Mouse (Mus musculus) layer of hippocampus, adult 2 months (tissue): ENCODE data around the gene Fkbpl. TPM values are rescaled to one million over a fixed set of nuclear protein-coding genes. Genes with fewer than 3 reads are reported as not detected.

ENCODE experiments used
- DNase-seq, 2 experiments: peaks; one replicate each; pipeline ENCODE4 v3.0.0; 2022; ENCODE audit warnings: low spot score in 2 of 2
- H3K27ac ChIP-seq: fragments of 200-600 bp; 2 replicates; pipeline ENCODE4 v1.8.1; 2022
- H3K4me3 ChIP-seq: fragments of 200-600 bp; 2 replicates; pipeline ENCODE4 v1.8.1; 2022; ENCODE audit warnings: mild to moderate bottlenecking
- CTCF ChIP-seq: fragments of 200-600 bp; conservative IDR thresholded peaks from 2 replicates; pipeline ENCODE4 v1.8.1; 2022; ENCODE audit warnings: antibody characterized with exemption, mild to moderate bottlenecking, moderate library complexity
- total RNA-seq, 2 experiments: library from RNA; stranded (reverse); gene quantifications; 2 replicates each; pipeline ENCODE4 v1.2.3; 2021

Gene Fkbpl
- total RNA-seq, 2 experiments from 2014 or later, result 16.2 to 18.8 TPM

DNA sequence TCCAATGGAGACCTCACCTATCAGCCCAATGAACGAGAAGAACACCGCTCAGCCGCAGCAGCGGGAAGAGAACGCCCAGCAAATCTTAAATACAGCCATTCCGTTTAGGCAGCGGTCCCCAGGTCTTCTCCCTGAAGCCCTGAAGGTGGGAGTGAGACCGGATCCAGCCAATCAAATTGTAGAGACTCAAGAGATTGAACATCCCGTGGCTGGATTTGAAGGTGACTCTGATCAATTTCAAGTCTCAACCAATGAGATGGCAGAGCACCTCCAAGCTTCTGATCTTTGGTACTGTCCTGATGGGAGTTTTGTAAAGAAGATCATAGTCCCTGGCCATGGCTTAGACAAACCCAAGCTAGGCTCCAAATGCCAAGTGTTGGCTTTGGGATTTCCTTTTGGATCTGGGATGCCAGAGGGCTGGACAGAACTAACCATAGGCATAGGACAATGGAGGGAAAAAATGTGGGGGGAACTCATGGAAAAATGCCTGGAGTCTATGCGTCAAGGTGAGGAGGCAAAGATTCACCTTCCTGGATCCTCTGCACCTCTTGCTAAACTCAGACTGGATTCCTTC is 779 bp downstream of the Fkbpl start:
- peak overlapping the region; percentile 91 for H3K27ac ChIP-seq
- DNase-seq, result no peak
- H3K4me3 ChIP-seq, result peak overlapping the region; percentile 76
- no peak for TF ChIP-seq CTCF

DNA sequence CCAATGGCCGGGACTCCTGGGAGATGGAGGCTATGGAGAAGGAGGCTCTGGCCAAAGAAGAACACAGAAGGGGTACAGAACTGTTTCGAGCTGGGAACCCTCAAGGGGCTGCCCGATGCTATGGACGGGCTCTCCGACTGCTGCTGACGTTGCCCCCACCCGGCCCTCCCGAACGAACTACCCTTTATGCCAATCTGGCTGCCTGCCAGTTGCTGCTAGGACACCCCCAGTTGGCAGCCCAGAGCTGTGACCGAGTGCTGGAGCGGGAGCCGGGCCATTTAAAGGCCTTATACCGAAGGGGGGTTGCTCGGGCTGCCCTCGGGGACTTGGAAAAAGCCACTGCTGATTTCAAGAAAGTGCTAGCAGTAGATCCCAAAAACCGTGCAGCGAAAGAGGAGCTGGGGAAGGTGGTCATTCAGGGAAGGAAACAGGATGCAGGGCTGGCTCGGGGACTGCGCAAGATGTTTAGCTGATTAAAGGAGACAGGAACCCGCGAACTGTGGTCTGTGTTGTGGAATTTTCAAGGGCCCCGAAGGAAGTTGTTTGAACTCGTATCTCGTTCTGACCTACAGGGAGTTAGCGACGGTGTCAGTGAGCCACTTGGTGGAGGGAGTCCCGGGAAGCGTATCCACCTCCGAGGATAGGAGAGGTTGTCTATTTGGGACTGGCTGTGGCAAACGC is 1.4 kb downstream of the Fkbpl start:
- Histone ChIP-seq H3K4me3 (peak overlapping the region; percentile 76), H3K27ac (peak overlapping the region; percentile 9; the same call in 1 of the 2 replicates)
- no peak for DNase-seq
- TF ChIP-seq CTCF, result no peak

DNA sequence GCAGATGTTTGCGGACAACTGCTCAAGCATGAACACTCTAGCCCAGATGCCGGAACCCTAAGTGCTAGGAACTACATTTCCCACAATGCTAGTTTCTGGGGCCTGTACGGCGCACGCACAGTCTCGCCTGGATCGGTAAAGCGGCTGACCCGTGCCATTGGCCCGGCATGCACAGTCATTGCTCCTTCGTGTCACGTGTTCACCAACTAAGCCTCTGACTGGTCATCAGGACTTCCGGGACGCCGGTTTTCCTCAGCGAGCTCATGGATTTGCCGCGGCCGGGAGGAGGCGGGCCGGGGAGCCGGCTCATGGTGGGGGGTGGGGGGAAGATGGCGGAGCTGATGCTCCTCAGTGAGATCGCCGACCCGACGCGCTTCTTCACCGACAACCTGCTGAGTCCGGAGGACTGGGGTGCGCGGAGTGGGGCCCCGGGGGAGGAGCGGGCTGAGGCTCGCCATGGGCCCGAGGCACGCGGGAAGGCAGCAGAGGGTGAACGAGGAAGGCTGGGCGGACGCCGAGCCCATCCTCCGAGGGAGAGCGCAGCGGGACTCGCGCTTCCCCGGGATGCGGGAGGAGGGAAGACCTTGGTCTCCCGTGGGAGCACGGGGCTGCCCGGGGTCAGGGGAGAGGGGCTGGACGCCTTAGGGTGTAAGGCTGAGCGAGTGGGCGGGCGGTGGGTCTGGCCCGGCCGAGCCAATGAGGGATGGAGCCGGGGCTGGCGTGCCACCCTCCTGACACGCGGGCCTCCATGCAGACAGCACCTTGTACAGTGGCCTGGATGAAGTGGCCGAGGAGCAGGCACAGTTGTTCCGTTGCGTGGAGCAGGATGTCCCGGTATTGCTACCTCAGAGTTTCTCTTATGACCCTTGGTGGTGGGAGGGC is 2.6 kb downstream of the Fkbpl start, which contains the start of gene Atf6b:
Gene Atf6b, plus strand, starts transcription at position 241 of the 882 bp plus-strand sequence.
- peak within 1 kb of the TSS; percentile 99 for H3K4me3 ChIP-seq
- peak within 1 kb of the TSS; percentile 99 for H3K27ac ChIP-seq
- peak; percentile 92 to 98 for DNase-seq
- no peak for TF ChIP-seq CTCF

DNA sequence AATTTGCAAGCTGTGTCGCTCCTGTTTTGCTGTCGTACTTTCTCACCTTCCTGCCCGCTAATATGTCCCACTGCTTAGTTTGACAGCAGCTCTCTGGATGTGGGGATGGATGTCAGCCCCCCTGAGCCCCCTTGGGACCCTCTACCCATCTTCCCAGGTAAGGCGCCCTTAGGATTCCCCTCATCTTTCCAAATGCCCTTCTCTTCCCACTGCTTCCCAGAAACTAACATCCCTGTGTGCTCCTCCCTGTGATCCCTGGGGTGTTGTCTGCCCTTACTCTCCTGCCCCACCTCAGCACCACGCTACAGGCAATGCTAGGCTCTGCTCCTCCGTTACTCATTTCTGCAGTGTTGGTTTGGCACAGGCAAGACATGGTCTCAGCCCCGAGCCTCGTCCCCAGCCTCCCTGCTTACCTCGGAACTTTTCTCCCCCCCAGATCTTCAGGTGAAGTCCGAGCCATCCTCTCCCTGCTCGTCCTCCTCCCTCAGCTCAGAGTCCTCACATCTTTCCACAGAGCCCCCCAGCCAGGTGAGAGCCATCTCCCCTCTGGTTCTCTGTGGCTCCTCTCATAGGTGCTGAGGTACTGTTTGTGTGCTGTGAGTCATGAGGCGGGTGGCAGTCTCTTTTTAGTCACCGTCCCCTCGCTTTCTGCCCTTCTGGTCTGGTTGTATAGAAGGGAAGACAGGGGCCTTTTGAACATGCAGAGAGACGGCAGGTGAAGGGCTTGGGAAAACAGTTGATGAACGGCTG is 3.8 kb downstream of the Fkbpl start:
- peak overlapping the region; percentile 99 for H3K4me3 ChIP-seq
- peak overlapping the region; percentile 99 for H3K27ac ChIP-seq
- no peak for DNase-seq
- TF ChIP-seq CTCF, result no peak

DNA sequence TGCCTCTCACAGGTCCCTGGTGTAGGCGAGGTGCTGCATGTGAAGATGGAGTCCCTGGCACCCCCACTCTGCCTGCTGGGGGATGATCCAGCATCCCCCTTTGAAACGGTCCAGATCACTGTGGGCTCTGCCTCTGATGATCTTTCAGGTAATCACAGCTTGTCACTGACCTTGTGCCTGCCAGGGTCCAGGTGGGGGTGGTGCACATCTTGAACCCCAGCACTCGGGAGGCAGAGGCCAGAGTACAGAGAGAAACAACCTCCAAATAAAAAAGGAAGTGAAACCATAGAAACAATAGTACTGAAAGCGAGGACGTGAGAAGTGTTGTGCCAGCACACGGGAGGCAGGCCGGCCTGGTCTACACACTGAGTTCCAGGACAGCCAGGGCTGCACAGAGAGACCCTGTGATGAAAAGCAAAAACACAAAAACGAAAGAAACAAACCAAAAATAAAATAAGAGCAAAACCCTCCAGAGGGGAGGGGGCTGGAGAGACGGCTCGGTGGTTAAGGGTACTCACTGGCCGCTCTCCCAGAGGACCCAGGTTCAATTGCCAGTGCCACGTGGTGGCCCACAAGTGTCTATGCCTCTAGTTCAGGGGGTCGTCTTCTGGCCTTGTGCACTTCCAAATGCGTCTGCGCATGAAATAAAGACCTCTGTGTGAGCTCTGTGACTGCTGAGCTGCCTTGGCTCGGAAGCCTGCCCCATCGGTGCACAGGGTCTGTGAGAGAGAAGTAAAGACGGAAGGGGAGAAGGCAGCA is 4.7 kb downstream of the Fkbpl start:
- no peak for DNase-seq

DNA sequence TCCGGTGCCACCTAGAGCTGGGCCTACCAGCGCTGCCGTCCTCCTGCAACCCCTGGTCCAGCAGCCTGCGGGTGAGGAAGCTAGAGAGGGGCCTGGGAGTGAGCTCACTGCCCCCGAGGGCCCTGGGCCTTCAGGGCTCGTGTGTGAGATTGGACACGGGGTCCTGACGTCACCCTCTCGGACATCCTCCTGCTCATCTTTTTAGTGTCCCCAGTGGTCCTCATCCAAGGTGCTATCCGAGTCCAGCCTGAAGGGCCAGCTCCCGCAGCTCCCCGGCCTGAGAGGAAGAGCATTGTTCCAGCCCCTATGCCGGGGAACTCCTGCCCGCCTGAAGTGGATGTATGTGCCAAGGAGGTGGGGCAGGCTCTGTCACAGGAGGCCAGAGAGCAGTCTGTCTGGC is 6.2 kb downstream of the Fkbpl start:
- no peak for TF ChIP-seq CTCF
- no peak for DNase-seq
- Histone ChIP-seq H3K4me3 (peak overlapping the region; percentile 26; the same call in 1 of the 2 replicates), H3K27ac (peak overlapping the region; percentile 95)

More for the DNA sequence above, 4.7 kb downstream of the Fkbpl start:
- H3K4me3 ChIP-seq, result peak overlapping the region; percentile 99; the same call in 1 of the 2 replicates
- peak overlapping the region; percentile 99 for H3K27ac ChIP-seq
- no peak for TF ChIP-seq CTCF

DNA sequence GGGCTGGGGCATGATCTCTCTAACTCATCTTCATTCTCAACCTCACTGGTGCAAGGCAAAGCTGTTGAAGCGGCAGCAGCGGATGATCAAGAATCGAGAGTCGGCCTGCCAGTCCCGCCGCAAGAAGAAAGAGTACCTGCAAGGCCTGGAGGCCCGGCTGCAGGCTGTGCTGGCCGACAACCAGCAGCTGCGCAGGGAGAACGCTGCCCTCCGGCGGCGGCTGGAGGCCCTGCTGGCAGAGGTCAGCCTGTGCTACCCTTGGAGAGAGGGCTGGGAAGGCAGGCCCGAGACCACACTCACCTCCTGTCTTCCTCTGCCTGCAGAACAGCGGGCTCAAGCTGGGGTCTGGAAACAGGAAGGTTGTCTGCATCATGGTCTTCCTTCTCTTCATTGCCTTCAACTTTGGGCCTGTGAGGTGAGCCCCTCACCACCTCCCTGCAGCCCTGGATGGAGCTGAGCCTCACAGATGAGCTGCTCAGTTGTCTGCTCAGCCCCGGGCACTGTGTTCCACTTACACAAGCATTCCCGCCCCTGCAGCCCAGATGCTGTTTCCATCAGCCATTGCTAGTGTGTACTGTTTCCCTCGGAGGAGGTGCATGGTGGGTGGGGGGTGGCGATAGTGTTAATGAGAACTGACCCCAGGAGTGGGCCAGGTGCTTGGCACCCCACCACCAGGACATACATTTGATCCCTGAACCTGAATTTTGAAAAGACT is 7.1 kb downstream of the Fkbpl start:
- TF ChIP-seq CTCF, result peak; percentile 71
- peak overlapping the region; percentile 95 for H3K27ac ChIP-seq
- peak overlapping the region; percentile 26 for H3K4me3 ChIP-seq
- no peak for DNase-seq

DNA sequence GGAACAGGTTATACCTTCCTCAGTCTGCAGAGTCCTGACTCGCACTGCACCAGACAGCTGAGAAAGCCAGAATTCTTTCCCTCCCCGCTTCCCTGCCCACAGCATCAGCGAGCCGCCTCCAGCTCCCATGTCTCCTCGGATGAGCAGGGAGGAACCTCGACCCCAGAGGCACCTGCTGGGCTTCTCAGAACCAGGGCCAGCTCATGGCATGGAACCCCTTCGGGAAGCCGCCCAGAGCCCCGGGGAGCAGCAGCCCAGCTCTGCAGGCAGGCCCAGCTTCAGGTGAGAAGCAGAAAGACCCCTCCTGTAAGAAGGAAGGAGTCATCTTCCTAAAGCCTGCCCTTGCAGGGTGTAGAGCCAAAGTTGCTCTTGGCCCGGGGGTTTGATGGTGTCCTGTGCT is 8.0 kb downstream of the Fkbpl start:
- no peak overlapping the region for H3K4me3 ChIP-seq
- H3K27ac ChIP-seq, result peak overlapping the region; percentile 95
- no peak for DNase-seq
- TF ChIP-seq CTCF, result no peak

DNA sequence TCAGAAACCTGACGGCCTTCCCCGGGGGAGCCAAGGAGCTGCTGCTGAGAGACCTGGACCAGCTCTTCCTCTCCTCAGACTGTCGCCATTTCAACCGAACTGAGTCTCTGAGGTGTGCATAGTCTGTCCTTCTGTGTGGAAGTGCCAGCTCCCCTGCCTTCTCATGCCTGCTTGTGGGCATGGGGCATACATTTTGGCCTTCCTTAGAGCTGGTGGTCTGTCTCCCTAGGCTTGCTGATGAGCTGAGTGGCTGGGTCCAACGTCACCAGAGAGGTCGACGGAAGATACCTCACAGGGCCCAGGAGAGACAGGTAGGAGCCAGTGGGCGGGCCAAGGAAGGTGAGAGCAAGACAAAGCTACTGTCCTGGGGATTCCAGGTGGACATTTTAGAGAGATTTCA is 8.4 kb downstream of the Fkbpl start:
- no peak for DNase-seq
- Histone ChIP-seq H3K27ac (peak overlapping the region; percentile 95), H3K4me3 (no peak overlapping the region)
- TF ChIP-seq CTCF, result no peak

DNA sequence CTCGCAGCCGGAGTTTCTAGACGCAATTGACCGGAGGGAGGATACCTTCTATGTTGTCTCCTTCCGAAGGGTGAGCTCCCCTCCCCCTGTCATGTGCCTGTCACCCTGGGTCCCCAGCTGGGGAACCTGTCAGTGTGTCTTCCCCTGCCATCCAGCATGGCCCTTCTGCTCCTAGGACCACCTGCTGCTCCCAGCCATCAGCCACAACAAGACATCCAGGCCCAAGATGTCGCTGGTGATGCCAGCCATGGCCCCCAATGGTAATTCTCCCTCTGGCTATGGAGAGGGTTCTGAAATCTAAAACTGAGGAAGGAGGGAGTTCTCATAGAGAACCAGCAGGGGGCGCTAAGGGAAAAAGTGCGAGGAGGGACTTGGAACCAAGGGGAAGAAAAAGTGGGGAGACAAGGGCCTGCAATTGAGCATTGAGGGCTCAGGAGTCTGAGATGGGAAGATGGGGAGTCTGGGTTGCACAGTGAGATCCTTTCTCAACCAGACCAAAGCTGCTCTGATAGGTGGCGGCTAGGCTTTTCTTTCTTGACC is 9.3 kb downstream of the Fkbpl start:
- peak; percentile 74 to 81 for DNase-seq
- H3K4me3 ChIP-seq, result no peak overlapping the region
- TF ChIP-seq CTCF, result peak; percentile 95
- peak overlapping the region; percentile 95 for H3K27ac ChIP-seq

DNA sequence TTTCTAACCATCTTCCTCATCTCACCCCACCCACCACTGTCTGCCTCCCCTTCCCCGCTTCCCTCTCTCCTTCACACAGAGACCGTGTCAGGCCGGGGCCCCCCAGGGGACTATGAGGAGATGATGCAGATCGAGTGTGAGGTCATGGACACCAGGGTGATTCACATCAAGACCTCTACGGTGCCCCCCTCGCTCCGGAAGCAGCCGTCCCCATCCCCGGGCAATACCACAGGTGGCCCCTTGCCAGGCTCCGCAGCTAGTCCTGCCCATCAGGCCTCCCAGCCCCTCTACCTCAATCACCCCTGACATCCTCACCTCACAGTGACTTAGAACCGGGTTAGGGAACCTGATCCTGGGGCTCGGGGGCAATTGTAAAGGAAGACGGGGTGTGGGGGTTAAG is 9.8 kb downstream of the Fkbpl start:
- TF ChIP-seq CTCF, result no peak
- DNase-seq, result no peak

More for the DNA sequence above, 9.8 kb downstream of the Fkbpl start:
- H3K4me3 ChIP-seq, result no peak overlapping the region
- peak overlapping the region; percentile 83; the same call in 1 of the 2 replicates for H3K27ac ChIP-seq
